Mouse (Mus musculus): ENCODE data around the gene Tsga10ip. TPM values are rescaled to one million over a fixed set of nuclear protein-coding genes. Genes with fewer than 3 reads are reported as not detected.
A peak's percentile ranks its signal among the peaks of the same experiment; 100 is the strongest.

Tsga10ip gene
- polyA plus RNA-seq, 1 experiment from 2014 or later: not detected

GRCm38 (mm10) chr19:5348526-5349501, 53.5 kb downstream of the Tsga10ip start:
- Histone ChIP-seq H3K4me1 (peaks cover 10% of the 10 kb centered on the region), H3K27me3 (replicated peaks) (no peaks in the 10 kb centered on the region), H3K4me2 (peak overlapping the region; percentile 55), H3K4me3 (peak overlapping the region; percentile 35), H3K9ac (peak overlapping the region; percentile 34), H3K9me3 (no peaks in the 10 kb centered on the region), H3K27ac (0 out of 2 replicates have a peak overlapping the region, but pooled peaks have one; percentile 2), H3K36me3 (replicated peaks) (no peaks in the 10 kb centered on the region)
- 6% methylated on average over 34 of the region's 34 CpGs for WGBS
- ATAC-seq (replicated peaks): peak; percentile 42; the same call in 1 of the 2 replicates

- Histone ChIP-seq H3K4me3 (no peak overlapping the region), H3K4me1 (peaks cover 10% of the 10 kb centered on the region), H3K36me3 (replicated peaks) (no peaks in the 10 kb centered on the region), H3K9ac (no peak overlapping the region), H3K9me3 (no peaks in the 10 kb centered on the region), H3K27me3 (replicated peaks) (no peaks in the 10 kb centered on the region), H3K27ac (no peak overlapping the region), H3K4me2 (no peak overlapping the region)
- no peak for ATAC-seq (replicated peaks)
- 83% methylated on average over 6 of the region's 6 CpGs for WGBS
Observed at GRCm38 (mm10) chr19:5348064-5348463, 54.3 kb downstream of the Tsga10ip start.

GRCm38 (mm10) chr19:5345297-5346131, 56.8 kb downstream of the Tsga10ip start:
- H3K9ac ChIP-seq: no peak overlapping the region
- 88% methylated on average over 6 of the region's 6 CpGs for WGBS
- H3K36me3 ChIP-seq (replicated peaks): no peaks in the 10 kb centered on the region
- H3K27ac ChIP-seq: no peak overlapping the region
- H3K9me3 ChIP-seq: no peaks in the 10 kb centered on the region
- no peak overlapping the region for H3K4me3 ChIP-seq
- H3K4me1 ChIP-seq: peaks cover 10% of the 10 kb centered on the region
- ATAC-seq (replicated peaks): no peak
- H3K27me3 ChIP-seq (replicated peaks): no peaks in the 10 kb centered on the region
- H3K4me2 ChIP-seq: no peak overlapping the region

- no peaks in the 10 kb centered on the region for H3K27me3 ChIP-seq (replicated peaks)
- no peaks in the 10 kb centered on the region for H3K36me3 ChIP-seq (replicated peaks)
- H3K4me3 ChIP-seq: no peak overlapping the region
- no peak for ATAC-seq (replicated peaks)
- 90% methylated on average over 7 of the region's 7 CpGs for WGBS
- H3K27ac ChIP-seq: no peak overlapping the region
- no peak overlapping the region for H3K4me2 ChIP-seq
- no peaks in the 10 kb centered on the region for H3K4me1 ChIP-seq
- H3K9me3 ChIP-seq: no peaks in the 10 kb centered on the region
- H3K9ac ChIP-seq: no peak overlapping the region
Observed at GRCm38 (mm10) chr19:5341360-5341759, 61.0 kb downstream of the Tsga10ip start.

Other genes with a start within 250 kb of the Tsga10ip start
- 55.3 and 55.7 TPM in 2 replicates for gene Pacs1, start 129.4 kb downstream of the Tsga10ip start, polyA plus RNA-seq (2015; fragmentation: Nextera tagmentation; extraction: Ambion mirVana)
- 350 and 352 TPM in 2 replicates for gene Sf3b2, start 107.1 kb downstream of the Tsga10ip start, polyA plus RNA-seq (2015; fragmentation: Nextera tagmentation; extraction: Ambion mirVana)
- gene Gal3st3, start 104.2 kb downstream of the Tsga10ip start, polyA plus RNA-seq (2015; fragmentation: Nextera tagmentation; extraction: Ambion mirVana): 47.2 and 50.3 TPM in 2 replicates
- gene Catsper1, start 66.8 kb downstream of the Tsga10ip start, polyA plus RNA-seq (2015; fragmentation: Nextera tagmentation; extraction: Ambion mirVana): not detected in 2 replicates
- gene Cst6, start 53.0 kb downstream of the Tsga10ip start, polyA plus RNA-seq (2015; fragmentation: Nextera tagmentation; extraction: Ambion mirVana): 5.9 and 7.2 TPM in 2 replicates
- gene Eif1ad, start 35.8 kb downstream of the Tsga10ip start, polyA plus RNA-seq (2015; fragmentation: Nextera tagmentation; extraction: Ambion mirVana): 43.6 and 43.8 TPM in 2 replicates
- 307 and 337 TPM in 2 replicates for gene Banf1, start 35.4 kb downstream of the Tsga10ip start, polyA plus RNA-seq (2015; fragmentation: Nextera tagmentation; extraction: Ambion mirVana)
- gene Sart1, start 13.8 kb downstream of the Tsga10ip start, polyA plus RNA-seq (2015; fragmentation: Nextera tagmentation; extraction: Ambion mirVana): 72.5 and 77.3 TPM in 2 replicates
- gene Drap1, start 22.5 kb upstream of the Tsga10ip start, polyA plus RNA-seq (2015; fragmentation: Nextera tagmentation; extraction: Ambion mirVana): 291 and 296 TPM in 2 replicates
- 71.5 and 74.9 TPM in 2 replicates for gene AI837181, start 22.6 kb upstream of the Tsga10ip start, polyA plus RNA-seq (2015; fragmentation: Nextera tagmentation; extraction: Ambion mirVana)
- gene Fosl1, start 45.0 kb upstream of the Tsga10ip start, polyA plus RNA-seq (2015; fragmentation: Nextera tagmentation; extraction: Ambion mirVana): 0.40 TPM in 1 of 2 replicates, not detected in the other
- 11.7 and 13.2 TPM in 2 replicates for gene Ccdc85b, start 55.4 kb upstream of the Tsga10ip start, polyA plus RNA-seq (2015; fragmentation: Nextera tagmentation; extraction: Ambion mirVana)
- 180 and 185 TPM in 2 replicates for gene Fibp, start 58.1 kb upstream of the Tsga10ip start, polyA plus RNA-seq (2015; fragmentation: Nextera tagmentation; extraction: Ambion mirVana)
- gene Ctsw, start 66.0 kb upstream of the Tsga10ip start, polyA plus RNA-seq (2015; fragmentation: Nextera tagmentation; extraction: Ambion mirVana): 5.4 and 6.5 TPM in 2 replicates
- gene Efemp2, start 71.4 kb upstream of the Tsga10ip start, polyA plus RNA-seq (2015; fragmentation: Nextera tagmentation; extraction: Ambion mirVana): 41.3 and 45.9 TPM in 2 replicates
- gene Mus81, start 85.9 kb upstream of the Tsga10ip start, polyA plus RNA-seq (2015; fragmentation: Nextera tagmentation; extraction: Ambion mirVana): 54.3 and 60.2 TPM in 2 replicates
- gene Cfl1, start 87.9 kb upstream of the Tsga10ip start, polyA plus RNA-seq (2015; fragmentation: Nextera tagmentation; extraction: Ambion mirVana): 3,624 and 3,631 TPM in 2 replicates
- 0.17 TPM in 1 of 2 replicates, not detected in the other for gene 1700020D05Rik, start 101.3 kb upstream of the Tsga10ip start, polyA plus RNA-seq (2015; fragmentation: Nextera tagmentation; extraction: Ambion mirVana)
- gene Snx32, start 108.0 kb upstream of the Tsga10ip start, polyA plus RNA-seq (2015; fragmentation: Nextera tagmentation; extraction: Ambion mirVana): 106 and 111 TPM in 2 replicates
- gene Ovol1, start 158.1 kb upstream of the Tsga10ip start, polyA plus RNA-seq (2015; fragmentation: Nextera tagmentation; extraction: Ambion mirVana): 0.10 and 0.13 TPM in 2 replicates
- 3.0 and 3.1 TPM in 2 replicates for gene Ap5b1, start 165.5 kb upstream of the Tsga10ip start, polyA plus RNA-seq (2015; fragmentation: Nextera tagmentation; extraction: Ambion mirVana)
- 56.2 and 57.7 TPM in 2 replicates for gene Rnaseh2c, start 199.3 kb upstream of the Tsga10ip start, polyA plus RNA-seq (2015; fragmentation: Nextera tagmentation; extraction: Ambion mirVana)
- 82.3 and 84.7 TPM in 2 replicates for gene Kat5, start 207.7 kb upstream of the Tsga10ip start, polyA plus RNA-seq (2015; fragmentation: Nextera tagmentation; extraction: Ambion mirVana)
- 36.9 and 39.2 TPM in 2 replicates for gene Rela, start 235.0 kb upstream of the Tsga10ip start, polyA plus RNA-seq (2015; fragmentation: Nextera tagmentation; extraction: Ambion mirVana)